In genomic region chr7:73307586-73308490, GRCm38 (mm10) we compare ENCODE assay signal across 17 mouse cellular contexts.
DNase-seq lines count a peak whose midpoint lies in the region; ATAC-seq lines count a peak whose summit lies in the region.
"Had no signal": no experiment of that assay in that cellular context is flagged by ENCODE, and none has a peak within 500 bp of the region (broad histone marks: within the 10 kb centered on the region; RNA-seq: fewer than 3 reads in every experiment).

No protein-coding gene starts in this region.

- 0 out of 2 replicates have a peak overlapping the region, but pooled peaks have one; percentile 51 for H3K27ac ChIP-seq in hindbrain, embryonic 11.5 days (ENCODE audit: low read depth, low read length)
- no peak overlapping the region for H3K27ac ChIP-seq in hindbrain, embryonic 16.5 days (ENCODE audit: low read depth, low read length)
- no peak overlapping the region for H3K27ac ChIP-seq in neural tube, embryonic 15.5 days (replicated peaks)
- peak overlapping the region; percentile 26 for H3K27ac ChIP-seq in limb, embryonic 10.5 days

- H3K4me3 ChIP-seq in hindbrain, embryonic 11.5 days (ENCODE audit: low read depth, low read length), result no peak overlapping the region
- H3K4me3 ChIP-seq in hindbrain, embryonic 16.5 days (ENCODE audit: low read length), result no peak overlapping the region
- no peak overlapping the region for H3K4me3 ChIP-seq in neural tube, embryonic 15.5 days (replicated peaks)
- no peak overlapping the region for H3K4me3 ChIP-seq in limb, embryonic 10.5 days
- H3K4me3 ChIP-seq: heart, embryonic 12.5 days had no signal

- no peak for ATAC-seq in hindbrain, embryonic 11.5 days (ENCODE audit: low FRiP score)
- no peak for ATAC-seq in hindbrain, embryonic 16.5 days
- ATAC-seq in neural tube, embryonic 15.5 days (ENCODE audit: low FRiP score), result no peak

- no peaks in the 10 kb centered on the region for H3K9me3 ChIP-seq in hindbrain, embryonic 11.5 days (ENCODE audit: control insufficient read depth, low read length)
- H3K9me3 ChIP-seq in hindbrain, embryonic 16.5 days (ENCODE audit: control insufficient read depth, low read length), result no peaks in the 10 kb centered on the region
- no peaks in the 10 kb centered on the region for H3K9me3 ChIP-seq in neural tube, embryonic 15.5 days (replicated peaks)
- no peaks in the 10 kb centered on the region for H3K9me3 ChIP-seq in limb, embryonic 10.5 days (replicated peaks)
- H3K9me3 ChIP-seq: heart, embryonic 12.5 days had no signal

- 24% methylated on average over 13 of the region's 13 CpGs for WGBS in hindbrain, embryonic 11.5 days
- 38% methylated on average over 13 of the region's 13 CpGs for WGBS in hindbrain, embryonic 16.5 days
- WGBS in neural tube, embryonic 15.5 days, result 50% methylated on average over 13 of the region's 13 CpGs
- 47% methylated on average over 13 of the region's 13 CpGs for WGBS in limb, embryonic 10.5 days

- no peak overlapping the region for H3K4me2 ChIP-seq in hindbrain, embryonic 11.5 days (replicated peaks; ENCODE audit: low read depth, low read length)
- H3K4me2 ChIP-seq in hindbrain, embryonic 16.5 days (ENCODE audit: low read length), result no peak overlapping the region
- H3K4me2 ChIP-seq in neural tube, embryonic 15.5 days, result no peak overlapping the region
- H3K4me2 ChIP-seq: heart, embryonic 12.5 days had no signal

- H3K4me1 ChIP-seq in hindbrain, embryonic 11.5 days (replicated peaks; ENCODE audit: control insufficient read depth, insufficient read depth, low read length), result peaks cover 16% of the 10 kb centered on the region
- peaks cover 15% of the 10 kb centered on the region for H3K4me1 ChIP-seq in hindbrain, embryonic 16.5 days (ENCODE audit: control insufficient read depth, insufficient read depth, low read depth, low read length)
- H3K4me1 ChIP-seq in neural tube, embryonic 15.5 days, result peaks cover 39% of the 10 kb centered on the region
- H3K4me1 ChIP-seq in limb, embryonic 10.5 days, result peaks cover 42% of the 10 kb centered on the region
- H3K4me1 ChIP-seq: heart, embryonic 12.5 days had no signal

- no peaks in the 10 kb centered on the region for H3K36me3 ChIP-seq in hindbrain, embryonic 11.5 days (ENCODE audit: control insufficient read depth, insufficient read depth, low read length)
- no peaks in the 10 kb centered on the region for H3K36me3 ChIP-seq in hindbrain, embryonic 16.5 days (ENCODE audit: control insufficient read depth, insufficient read depth, low read length)
- no peaks in the 10 kb centered on the region for H3K36me3 ChIP-seq in neural tube, embryonic 15.5 days
- no peaks in the 10 kb centered on the region for H3K36me3 ChIP-seq in limb, embryonic 10.5 days
- H3K36me3 ChIP-seq: heart, embryonic 12.5 days had no signal

- peak; percentile 39 for DNase-seq in hindbrain, embryonic 11.5 days (ENCODE audit: low spot score)
- DNase-seq in neural tube, embryonic 10.5 days (ENCODE audit: extremely low spot score, low spot score), result peak; percentile 55
- DNase-seq in limb, embryonic 10.5 days (ENCODE audit: low spot score), result no peak
- DNase-seq in ovary, adult 18-20 months (ENCODE audit: low spot score), result no peak
- no peak for DNase-seq in layer of hippocampus, adult 11-12 months (ENCODE audit: low spot score)
- DNase-seq: adrenal gland, adult 2 months; cerebellum, adult 18-20 months; gastrocnemius, postnatal 14 days; heart, postnatal 4 days; kidney, adult 8-10 months; layer of hippocampus, adult 9-11 months; liver; lung, adult 18-20 months; lung, postnatal 36 days had no signal

- no peak overlapping the region for H3K9ac ChIP-seq in hindbrain, embryonic 11.5 days (ENCODE audit: low read depth, low read length)
- no peak overlapping the region for H3K9ac ChIP-seq in hindbrain, embryonic 16.5 days (ENCODE audit: low read depth, low read length)
- no peak overlapping the region for H3K9ac ChIP-seq in neural tube, embryonic 15.5 days (replicated peaks)
- H3K9ac ChIP-seq: heart, embryonic 12.5 days had no signal

- no peaks in the 10 kb centered on the region for H3K27me3 ChIP-seq in hindbrain, embryonic 11.5 days (ENCODE audit: control insufficient read depth, insufficient read depth, low read length)
- no peaks in the 10 kb centered on the region for H3K27me3 ChIP-seq in hindbrain, embryonic 16.5 days (replicated peaks; ENCODE audit: control insufficient read depth, insufficient read depth, low read length)
- no peaks in the 10 kb centered on the region for H3K27me3 ChIP-seq in neural tube, embryonic 15.5 days (replicated peaks)
- H3K27me3 ChIP-seq in limb, embryonic 10.5 days (ENCODE audit: low read depth, poor library complexity, severe bottlenecking), result peaks cover 21% of the 10 kb centered on the region

Comparison
In these comparisons a context has a peak if more than half of its experiments do, and no peak if none do; other contexts are left out.
1. H3K27ac ChIP-seq: peak in hindbrain, embryonic 11.5 days (single experiment) and limb, embryonic 10.5 days (single experiment); none in hindbrain, embryonic 16.5 days (single experiment) and neural tube, embryonic 15.5 days (single experiment).
2. DNase-seq: peak in hindbrain, embryonic 11.5 days (single experiment) and neural tube, embryonic 10.5 days (single experiment); none in limb, embryonic 10.5 days (single experiment), ovary, adult 18-20 months (single experiment) and layer of hippocampus, adult 11-12 months (single experiment).